Mouse (Mus musculus) left cerebral cortex, adult 2 months (tissue): ENCODE results near the gene Gm49450. TPM values are rescaled to one million over a fixed set of nuclear protein-coding genes. Genes with fewer than 3 reads are reported as not detected.

Experiments used
- DNase-seq, 2 experiments: peaks; one replicate each; pipeline ENCODE4 v3.0.0; 2021 to 2022; ENCODE audit warnings: low spot score in 2 of 2, mixed read lengths in 1 of 2; ENCODE audit errors: extremely low spot score in 1 of 2
- H3K27ac ChIP-seq: fragments of 200-600 bp; 2 replicates; pipeline ENCODE4 v1.8.1; 2022
- H3K4me3 ChIP-seq: fragments of 200-600 bp; 2 replicates; pipeline ENCODE4 v1.8.1; 2022
- CTCF ChIP-seq: fragments of 200-600 bp; IDR thresholded peaks from 2 replicates; pipeline ENCODE4 v1.8.1; 2022; ENCODE audit warnings: antibody characterized with exemption, mild to moderate bottlenecking, moderate library complexity
- intact Hi-C: fragments of 180-260 bp; cut with DNase I; formaldehyde crosslinking; loops from one replicate; pipeline ENCODE4 v1.15.1; 2025
- total RNA-seq, 2 experiments: library from RNA; stranded (reverse); gene quantifications; 2 replicates each; pipeline ENCODE4 v1.2.3; 2021

The Gm49450 gene
- total RNA-seq, 2 experiments from 2014 or later = not detected

DNA sequence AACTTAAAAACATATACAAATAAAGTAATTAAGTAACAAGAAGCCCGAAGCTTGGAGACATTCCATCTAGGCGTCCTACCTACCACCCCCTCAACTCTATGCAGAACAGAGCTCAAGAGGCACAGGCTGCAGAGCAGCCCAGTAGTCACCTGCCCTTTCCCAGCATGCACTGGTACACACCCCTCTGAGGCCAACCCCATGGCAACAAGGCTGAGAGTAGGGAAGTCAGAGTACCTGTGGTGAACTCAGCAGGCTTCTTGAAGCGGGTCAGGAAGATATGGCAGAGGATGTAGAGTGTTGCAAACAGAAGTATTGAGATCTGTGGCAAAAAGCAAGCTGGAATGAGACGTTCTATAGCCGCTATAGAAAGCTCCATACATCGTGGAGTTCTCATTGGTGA, 38.4 kb downstream of the Gm49450 start:
- no peak for DNase-seq
- no peak for TF ChIP-seq CTCF
- intact Hi-C loops = loop anchor here (5.0 to 10.0 kb wide), 2 partner anchors 33 to 380 kb away; partner anchors contain the start of genes Fam186b and Prpf40b

DNA sequence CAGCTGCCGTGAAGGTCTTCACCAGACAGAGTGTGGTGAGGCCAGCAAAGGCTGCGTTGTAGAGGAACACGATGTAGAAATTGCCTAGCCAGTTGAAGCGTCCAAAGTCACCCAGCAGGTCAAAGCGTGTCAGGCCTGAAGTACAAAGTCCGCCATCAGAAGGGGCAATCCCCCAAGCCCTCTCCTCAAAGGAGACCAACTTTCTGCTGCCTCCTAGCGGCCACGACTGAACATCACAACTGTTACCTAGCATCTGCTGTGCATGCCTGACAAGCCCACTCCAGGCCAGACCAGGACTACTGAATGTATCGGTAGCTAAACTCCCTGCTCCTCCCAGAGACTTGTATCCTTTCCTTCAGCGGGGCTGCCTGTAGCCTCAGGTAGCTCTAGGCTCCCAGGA, 48.7 kb downstream of the Gm49450 start:
- no peak for DNase-seq
- TF ChIP-seq CTCF = peak; percentile 71
- intact Hi-C loops = no loop called here
- no peak overlapping the region for H3K27ac ChIP-seq
- no peak overlapping the region for H3K4me3 ChIP-seq

More for the DNA sequence above, 38.4 kb downstream of the Gm49450 start:
- Histone ChIP-seq H3K4me3 (no peak overlapping the region), H3K27ac (no peak overlapping the region)

DNA sequence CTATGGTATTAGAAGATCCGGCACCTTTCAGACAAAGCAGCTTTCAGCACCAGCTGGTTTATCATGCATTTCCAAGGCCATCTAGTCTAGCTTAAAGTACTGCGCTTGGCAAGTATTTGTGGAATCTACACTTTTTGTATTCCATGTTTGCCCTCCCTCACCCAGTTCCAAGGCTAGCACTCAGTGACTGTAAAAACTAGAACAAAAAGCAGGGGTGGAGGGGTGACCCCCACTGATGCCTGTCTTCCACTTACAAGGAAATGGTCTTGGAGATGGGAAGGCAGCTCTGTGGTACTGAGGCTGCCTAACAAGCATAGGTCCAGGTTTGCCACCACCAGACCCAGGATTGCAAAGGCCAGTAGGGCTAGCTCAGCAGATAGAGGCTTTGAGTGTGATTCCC, 50.8 kb downstream of the Gm49450 start:
- Histone ChIP-seq H3K4me3 (no peak overlapping the region), H3K27ac (no peak overlapping the region)
- intact Hi-C loops = no loop called here
- TF ChIP-seq CTCF = no peak
- DNase-seq = no peak

DNA sequence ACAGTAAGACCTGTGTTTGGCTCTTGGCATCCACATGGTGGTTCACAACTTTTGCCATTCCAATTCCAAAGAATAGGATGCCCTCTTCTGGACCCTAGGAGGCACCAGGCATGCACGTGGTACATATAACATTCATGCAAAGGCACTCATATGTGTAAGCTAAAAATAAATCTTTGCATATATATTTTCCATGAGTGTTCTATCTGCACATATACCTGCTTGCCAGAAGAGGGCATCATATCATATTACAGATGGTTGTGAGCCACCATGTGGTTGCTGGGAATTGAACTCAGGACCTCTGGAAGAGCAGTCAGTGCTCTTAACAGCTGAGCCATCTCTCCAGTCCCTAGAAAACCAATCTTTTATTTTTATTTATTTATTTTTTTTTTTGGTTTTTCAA, 51.8 kb downstream of the Gm49450 start:
- peak; percentile 11 for TF ChIP-seq CTCF
- H3K27ac ChIP-seq = no peak overlapping the region
- intact Hi-C loops = no loop called here
- no peak overlapping the region for H3K4me3 ChIP-seq
- no peak for DNase-seq

DNA sequence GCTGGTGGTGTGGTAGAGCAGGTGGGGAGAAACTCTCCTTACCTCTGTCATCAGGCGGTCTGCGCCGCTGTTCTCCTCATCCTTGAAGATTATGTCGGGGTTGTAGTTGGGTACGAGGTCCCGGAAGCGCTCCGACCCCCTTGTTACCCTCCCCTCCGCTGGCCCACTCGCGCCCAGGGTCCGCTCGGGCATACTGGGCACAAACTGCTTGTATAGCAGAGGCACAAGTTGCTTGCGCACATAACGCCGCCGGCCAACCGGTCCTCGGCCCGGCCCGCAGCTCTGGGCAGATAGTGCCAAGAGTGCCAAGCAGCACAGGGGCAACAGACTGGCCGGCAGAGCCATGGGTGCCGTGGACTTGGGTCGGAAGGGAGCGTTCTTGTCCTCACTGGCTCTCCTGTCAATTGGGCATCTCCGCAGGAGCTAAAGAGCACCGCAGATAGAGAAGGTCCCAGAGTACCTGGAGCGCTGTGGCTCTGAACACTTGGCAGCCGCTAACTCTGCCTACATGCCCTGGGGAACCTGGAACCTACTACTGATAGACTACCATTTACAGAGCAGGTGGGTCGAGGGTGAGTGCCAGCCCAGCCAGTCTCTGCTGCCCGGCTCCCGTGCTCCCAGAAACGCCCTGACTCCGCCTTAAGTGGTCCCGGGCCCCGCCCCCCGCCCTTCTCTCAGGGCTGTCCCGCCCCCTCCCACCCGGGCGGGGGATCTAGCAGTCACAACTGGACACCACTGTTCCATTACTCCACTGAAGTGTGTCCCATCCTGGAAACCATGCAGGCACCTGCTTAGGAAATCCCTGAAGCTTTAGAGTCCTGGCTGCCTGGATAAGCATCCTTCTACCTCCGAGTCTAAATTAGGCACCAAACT, 55.2 kb downstream of the Gm49450 start, which contains the start of gene Dhh:
Gene Dhh (minus strand): TSS at position 613 of the 873 bp plus-strand sequence.
- TF ChIP-seq CTCF = no peak
- Histone ChIP-seq H3K4me3 (no peak within 1 kb of the TSS), H3K27ac (no peak within 1 kb of the TSS)
- intact Hi-C loops = loop anchor here (10.0 kb wide), 1 partner anchor 307 kb away; no protein-coding TSS in a partner anchor
- no peak for DNase-seq

DNA sequence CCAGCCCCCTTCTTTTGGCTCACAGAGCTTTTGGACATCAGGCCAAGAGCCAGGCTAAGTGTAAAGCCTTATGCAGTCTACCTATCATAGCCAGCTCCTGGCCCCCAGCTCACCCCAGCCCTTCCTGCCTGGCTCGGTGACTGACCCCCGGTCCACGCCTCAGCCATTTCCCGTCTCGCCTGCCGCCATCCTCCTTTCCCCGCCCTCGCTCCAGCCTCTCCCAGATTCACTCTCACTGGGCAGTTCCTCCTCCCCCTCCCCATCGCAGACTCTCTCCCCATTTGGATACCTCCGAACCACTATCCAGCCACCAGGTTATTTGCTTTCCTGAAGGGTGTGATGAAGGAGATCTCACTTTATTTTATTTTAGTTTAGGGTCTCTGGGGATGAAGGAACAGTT, 55.9 kb downstream of the Gm49450 start:
- intact Hi-C loops = loop anchor here (10.0 kb wide), 1 partner anchor 307 kb away; no protein-coding TSS in a partner anchor
- TF ChIP-seq CTCF = no peak
- no peak overlapping the region for H3K4me3 ChIP-seq

DNA sequence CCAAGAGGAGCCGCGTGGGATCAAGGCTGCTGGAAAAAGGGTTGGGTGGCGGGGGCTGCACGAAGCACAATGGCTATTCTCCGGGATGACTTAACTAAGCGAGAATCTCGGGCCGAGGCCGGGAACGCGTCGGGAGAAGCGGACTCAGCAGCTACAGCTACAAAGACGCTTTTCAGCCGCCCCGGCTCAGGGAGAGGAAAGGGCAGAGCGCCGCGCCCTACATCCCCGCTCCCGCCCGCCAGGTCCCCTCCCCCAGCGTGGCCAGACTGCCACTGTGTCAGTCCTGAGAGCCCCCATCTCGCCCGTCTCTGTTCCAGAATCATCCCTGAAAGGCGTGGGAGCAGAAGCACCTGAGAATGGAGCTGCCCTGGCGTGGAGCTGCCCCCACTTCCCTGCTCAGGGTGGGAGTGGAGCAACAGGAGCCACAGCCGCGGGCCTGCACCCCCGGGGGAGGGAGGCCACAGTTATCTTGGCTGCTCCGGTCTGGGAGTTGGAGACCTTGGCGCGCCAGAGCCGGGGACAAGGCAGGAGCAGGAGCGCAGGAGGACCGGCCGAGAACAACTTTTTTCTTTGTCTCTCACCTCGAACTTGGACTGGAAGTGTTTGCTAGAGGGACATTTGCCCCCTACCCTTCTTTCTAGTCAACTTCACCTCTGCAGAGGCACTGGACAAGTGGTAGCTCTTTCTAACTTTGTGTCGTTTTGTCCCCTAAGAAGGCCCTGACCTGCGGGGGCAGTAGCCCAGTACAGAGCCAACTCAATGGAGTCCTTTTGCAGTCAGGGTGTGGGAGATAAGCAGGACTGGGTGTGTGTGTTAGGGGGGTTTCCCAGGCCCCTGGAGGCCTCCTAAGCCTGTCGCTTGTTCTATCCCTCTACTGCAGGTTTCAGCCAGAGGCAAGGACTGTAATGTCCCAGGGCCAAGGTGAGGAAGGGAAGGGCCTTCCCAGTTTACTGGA, 57.4 kb downstream of the Gm49450 start:
- intact Hi-C loops = loop anchor here (10.0 kb wide), 1 partner anchor 309 kb away; no protein-coding TSS in a partner anchor
- peak overlapping the region; percentile 27 for H3K4me3 ChIP-seq
- TF ChIP-seq CTCF = no peak
- no peak for DNase-seq
- no peak overlapping the region for H3K27ac ChIP-seq

More for the DNA sequence above, 55.9 kb downstream of the Gm49450 start:
- DNase-seq = no peak
- H3K27ac ChIP-seq = no peak overlapping the region

DNA sequence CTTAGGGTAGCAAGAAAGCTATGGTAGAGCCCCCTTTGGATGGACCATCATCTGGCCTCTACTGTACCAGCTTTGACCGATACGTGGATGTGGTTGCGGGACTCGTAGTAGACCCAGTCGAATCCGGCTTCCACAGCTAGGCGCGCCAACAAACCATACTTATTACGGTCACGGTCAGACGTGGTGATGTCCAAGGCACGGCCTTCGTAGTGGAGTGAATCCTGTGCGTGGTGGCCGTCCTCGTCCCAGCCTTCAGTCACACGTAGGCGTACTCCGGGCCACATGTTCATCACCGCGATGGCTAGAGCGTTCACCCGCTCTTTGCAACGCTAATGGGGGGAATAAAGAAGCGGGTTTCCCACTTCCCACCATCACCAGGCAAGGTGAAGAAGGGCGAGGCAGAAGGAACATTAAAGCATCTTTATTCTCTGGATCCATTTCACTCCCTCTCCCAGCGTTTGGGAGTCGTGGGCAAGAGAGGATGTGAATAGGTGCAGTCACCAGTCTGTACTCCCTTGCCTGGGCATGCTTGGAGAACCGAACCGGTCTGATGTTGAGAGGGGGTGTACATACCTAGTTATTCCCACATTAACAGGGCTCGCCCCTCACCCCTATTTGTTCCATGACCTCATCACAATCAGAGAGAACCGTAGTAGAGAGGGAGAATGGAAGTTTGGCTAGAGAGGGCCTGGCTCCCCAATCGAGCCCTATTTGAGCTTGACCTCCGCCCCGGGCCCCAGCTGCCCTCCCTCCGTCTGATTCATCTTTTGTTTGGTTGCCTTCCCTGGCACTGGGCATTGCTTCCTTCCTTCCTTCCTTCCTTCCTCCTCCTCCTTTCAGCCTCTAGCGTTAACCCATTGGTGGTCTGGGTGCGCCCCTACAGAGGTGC, 58.4 kb downstream of the Gm49450 start:
- intact Hi-C loops = loop anchor here (10.0 kb wide), 1 partner anchor 310 kb away; no protein-coding TSS in a partner anchor
- Histone ChIP-seq H3K27ac (no peak overlapping the region), H3K4me3 (peak overlapping the region; percentile 46)
- TF ChIP-seq CTCF = no peak
- DNase-seq = no peak

DNA sequence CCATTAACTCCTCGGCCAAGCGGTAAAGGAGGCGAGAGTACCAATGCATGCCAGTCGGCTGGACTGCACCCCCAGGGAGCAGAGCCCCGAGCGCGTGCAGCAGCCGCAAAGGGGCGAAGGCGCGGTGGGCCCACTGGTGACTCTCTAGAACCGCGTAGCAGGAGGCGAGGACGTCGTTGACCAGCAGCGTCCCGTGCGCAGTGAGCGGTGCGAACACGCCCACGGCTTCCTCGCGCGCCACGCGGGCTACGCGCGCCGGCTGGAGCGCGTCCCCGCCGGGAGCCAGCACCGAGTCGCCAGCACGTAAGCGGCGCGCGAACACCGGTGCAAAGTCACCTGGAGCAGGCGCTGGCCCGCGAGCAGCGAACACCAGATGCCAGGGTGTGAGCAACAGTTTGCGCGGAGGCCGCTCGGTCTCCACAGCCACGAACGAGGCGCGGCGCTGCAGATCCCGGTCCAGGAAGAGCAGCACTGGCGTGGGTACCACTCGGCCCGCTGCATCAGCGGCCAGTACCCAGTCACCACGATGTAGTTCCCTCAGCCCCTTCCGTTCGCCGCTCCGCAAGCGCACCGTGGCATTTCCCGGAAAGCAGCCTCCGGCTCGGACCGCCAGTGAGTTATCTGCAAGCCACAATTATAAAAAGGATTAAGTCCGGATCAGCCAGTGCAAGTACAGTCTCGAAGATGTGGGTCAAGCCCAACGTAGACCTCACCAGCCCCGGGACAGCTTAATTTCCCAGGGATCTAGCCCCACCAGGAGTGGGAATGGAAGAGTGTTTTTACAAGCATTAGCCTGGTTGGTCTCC, 59.2 kb downstream of the Gm49450 start, which contains the start of gene Rhebl1:
Gene Rhebl1 (minus strand): TSS at position 601 of the 806 bp plus-strand sequence.
- TF ChIP-seq CTCF = no peak
- Histone ChIP-seq H3K27ac (no peak within 1 kb of the TSS), H3K4me3 (peak within 1 kb of the TSS; percentile 46)
- peak; percentile 41 to 63 for DNase-seq
- intact Hi-C loops = loop anchor here (10.0 kb wide), 1 partner anchor 311 kb away; no protein-coding TSS in a partner anchor

DNA sequence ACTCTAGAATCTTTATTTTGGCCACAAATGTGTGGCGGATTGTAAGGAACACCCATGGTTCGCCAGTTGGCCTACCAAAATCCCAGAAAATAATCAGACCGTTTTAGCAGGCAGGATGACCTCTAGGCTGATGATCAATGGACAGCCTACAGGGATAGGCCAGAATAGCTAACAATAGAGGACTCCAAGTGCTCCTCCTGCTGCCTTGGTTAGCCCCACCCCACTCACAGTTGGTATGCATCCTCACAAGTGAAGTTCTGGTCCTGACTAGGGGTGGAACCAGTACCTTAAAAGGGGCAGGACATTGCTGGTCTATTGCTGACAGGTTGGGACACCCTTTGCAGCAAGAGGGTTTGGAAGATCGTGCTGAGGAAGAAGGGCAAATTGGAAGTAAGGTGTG, 60.3 kb downstream of the Gm49450 start:
- intact Hi-C loops = loop anchor here (10.0 kb wide), 1 partner anchor 312 kb away; no protein-coding TSS in a partner anchor
- TF ChIP-seq CTCF = no peak

More for the DNA sequence above, 60.3 kb downstream of the Gm49450 start:
- Histone ChIP-seq H3K4me3 (no peak overlapping the region), H3K27ac (no peak overlapping the region)
- no peak for DNase-seq
